In the genomic region with DNA sequence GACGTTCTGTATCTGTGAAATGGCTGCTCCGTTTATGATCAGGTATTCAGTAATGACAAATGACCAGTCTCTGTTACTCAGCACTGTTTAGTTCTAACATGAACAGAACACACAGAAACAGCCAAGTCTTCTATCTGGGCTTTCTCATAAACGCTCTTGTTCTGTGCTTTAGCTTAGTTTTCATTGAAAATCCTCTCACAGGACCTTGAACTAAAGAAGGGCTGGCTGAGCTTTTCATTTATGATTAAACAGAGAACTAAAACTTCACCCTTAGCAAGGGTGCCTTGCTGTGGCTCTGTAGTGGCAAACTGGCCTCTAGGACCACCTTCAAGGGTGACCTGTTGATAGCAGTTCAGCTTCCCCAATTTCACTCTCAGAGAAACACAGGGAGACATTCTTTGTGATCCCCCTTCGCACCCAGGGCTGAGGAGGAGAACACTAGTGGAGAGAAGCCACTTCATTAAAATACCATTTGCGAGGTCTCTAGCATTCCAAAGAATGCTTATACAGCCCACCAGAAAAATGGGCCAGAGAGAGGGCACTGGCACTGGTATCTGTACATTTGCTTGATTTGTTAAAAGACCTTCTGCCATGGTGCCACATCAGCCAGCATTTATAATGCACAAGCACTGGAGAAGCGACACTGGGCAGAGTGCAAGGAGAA, we compare ENCODE assay signal across 23 mouse cellular contexts. TPM values are rescaled to one million over a fixed set of nuclear protein-coding genes. Genes with fewer than 3 reads are reported as not detected.
DNase-seq lines count a peak whose midpoint lies in the region; ATAC-seq lines count a peak whose summit lies in the region.
"Had no signal": no experiment of that assay in that cellular context is flagged by ENCODE, and none has a peak within 500 bp of the region (broad histone marks: within the 10 kb centered on the region; RNA-seq: fewer than 3 reads in every experiment).

No protein-coding gene starts in this region.

- no peak overlapping the region for H3K27ac ChIP-seq in hindbrain, embryonic 14.5 days
- no peak overlapping the region for H3K27ac ChIP-seq in hindbrain, embryonic 16.5 days (ENCODE audit: low read depth, low read length)
- H3K27ac ChIP-seq in macrophage = peak overlapping the region; percentile 62
- H3K27ac ChIP-seq: forebrain, embryonic 13.5 days; hindbrain, embryonic 10.5 days; liver, embryonic 14.5 days had no signal

- WGBS in hindbrain, embryonic 14.5 days = 83% methylated on average over 6 of the region's 6 CpGs
- 76% methylated on average over 6 of the region's 6 CpGs for WGBS in hindbrain, embryonic 16.5 days
- WGBS in macrophage (ENCODE audit: missing documents) = 90% methylated on average over 6 of the region's 6 CpGs

- H3K27me3 ChIP-seq in hindbrain, embryonic 14.5 days (ENCODE audit: control insufficient read depth, insufficient read depth, low read length) = 0 out of 2 replicates have a peak, but pooled peaks cover 4% of the 10 kb centered on the region
- no peaks in the 10 kb centered on the region for H3K27me3 ChIP-seq in hindbrain, embryonic 16.5 days (replicated peaks; ENCODE audit: control insufficient read depth, insufficient read depth, low read length)
- H3K27me3 ChIP-seq: forebrain, embryonic 13.5 days had no signal

- peak; percentile 17 for DNase-seq in hindbrain, embryonic 14.5 days (ENCODE audit: low spot score)
- peak; percentile 22 to 38 for DNase-seq in kidney, adult 8-10 months
- DNase-seq in kidney, adult 11 months = no peak
- DNase-seq in A20 (ENCODE audit: low read depth, low spot score) (peak; percentile 13), liver (no peak)
- no peak for DNase-seq in embryo, embryonic 11 days
- DNase-seq: adrenal gland, adult 8-10 months; cerebellum, adult 8-10 months; cerebellum, postnatal 25 days; gastrocnemius, postnatal 14 days; heart, postnatal 14 days; lung, adult 2 months; lung, postnatal 10 days; right cerebral cortex, adult 18-20 months; spleen, adult 18-20 months; thymus, postnatal 14 days had no signal

- H3K36me3 ChIP-seq in hindbrain, embryonic 14.5 days (replicated peaks; ENCODE audit: control insufficient read depth, insufficient read depth) = no peaks in the 10 kb centered on the region
- no peaks in the 10 kb centered on the region for H3K36me3 ChIP-seq in hindbrain, embryonic 16.5 days (ENCODE audit: control insufficient read depth, insufficient read depth, low read length)
- no peaks in the 10 kb centered on the region for H3K36me3 ChIP-seq in macrophage (ENCODE audit: inconsistent target)
- H3K36me3 ChIP-seq: G1E; hindbrain, embryonic 10.5 days had no signal

- no peak overlapping the region for H3K9ac ChIP-seq in hindbrain, embryonic 14.5 days
- no peak overlapping the region for H3K9ac ChIP-seq in hindbrain, embryonic 16.5 days (ENCODE audit: low read depth, low read length)
- H3K9ac ChIP-seq: forebrain, embryonic 13.5 days; liver, embryonic 14.5 days had no signal

- no peak overlapping the region for H3K4me3 ChIP-seq in hindbrain, embryonic 14.5 days (replicated peaks; ENCODE audit: low read length)
- no peak overlapping the region for H3K4me3 ChIP-seq in hindbrain, embryonic 16.5 days (ENCODE audit: low read length)
- H3K4me3 ChIP-seq in macrophage (ENCODE audit: inconsistent target) = no peak overlapping the region
- H3K4me3 ChIP-seq: forebrain, embryonic 13.5 days; hindbrain, embryonic 10.5 days had no signal

- H3K9me3 ChIP-seq in hindbrain, embryonic 14.5 days (ENCODE audit: control insufficient read depth, low read length) = no peaks in the 10 kb centered on the region
- no peaks in the 10 kb centered on the region for H3K9me3 ChIP-seq in hindbrain, embryonic 16.5 days (ENCODE audit: control insufficient read depth, low read length)
- H3K9me3 ChIP-seq: forebrain, embryonic 13.5 days; G1E; hindbrain, embryonic 10.5 days had no signal

- peaks cover 19% of the 10 kb centered on the region for H3K79me2 ChIP-seq in macrophage (ENCODE audit: inconsistent target)

- H3K4me2 ChIP-seq in hindbrain, embryonic 14.5 days (replicated peaks) = no peak overlapping the region
- H3K4me2 ChIP-seq in hindbrain, embryonic 16.5 days (ENCODE audit: low read length) = no peak overlapping the region

- peaks cover 12% of the 10 kb centered on the region for H3K4me1 ChIP-seq in hindbrain, embryonic 14.5 days (replicated peaks; ENCODE audit: control insufficient read depth, insufficient read depth, low read length)
- peaks cover 7% of the 10 kb centered on the region for H3K4me1 ChIP-seq in hindbrain, embryonic 16.5 days (ENCODE audit: control insufficient read depth, insufficient read depth, low read depth, low read length)

- ATAC-seq in hindbrain, embryonic 14.5 days (ENCODE audit: low FRiP score) = no peak
- ATAC-seq in hindbrain, embryonic 16.5 days = no peak
- ATAC-seq: forebrain, embryonic 13.5 days; midbrain, embryonic 16.5 days had no signal

RNA-seq across cellular contexts. Expression of a gene that starts 3.2 kb away (rescaled TPM):
- 15.0 and 16.5 TPM in 2 replicates for polyA plus RNA-seq in hindbrain, embryonic 14.5 days (2014; fragmentation: Nextera tagmentation; extraction: Ambion mirVana)
- polyA plus RNA-seq in hindbrain, embryonic 16.5 days (2015; fragmentation: Nextera tagmentation; extraction: Ambion mirVana) = 5.4 and 5.6 TPM in 2 replicates
- total RNA-seq in macrophage (2018; cell fraction: chromatin; rRNA removed) = 100 to 1,000 TPM; 178 to 815 (median 271) TPM
- total RNA-seq in macrophage (2018; cell fraction: cytosol; rRNA removed) = 100 to 1,000 TPM in 19 of 26 experiments, 10 to 100 TPM in 7; 87.0 to 232 (median 134) TPM
- 100 to 1,000 TPM; 136 to 569 (median 225) TPM for total RNA-seq in macrophage (2018; cell fraction: nucleus; rRNA removed)
- polyA plus RNA-seq in macrophage (2018) = 72.4 to 82.3 TPM (median 80.6 TPM) in 3 replicates

Comparison
In these comparisons a context has a peak if more than half of its experiments do, and no peak if none do; other contexts are left out.
1. DNase-seq: peak in hindbrain, embryonic 14.5 days (single experiment), kidney, adult 8-10 months (2 of 2) and A20 (single experiment); none in kidney, adult 11 months (single experiment), liver (single experiment) and embryo, embryonic 11 days (single experiment).